Mouse (Mus musculus) C2C12 (cell line): ENCODE measurements around the gene Adam12.

Experiments used
- CTCF ChIP-seq: IDR thresholded peaks from one replicate; pipeline ENCODE4 v1.5.1; 2011; ENCODE audit not compliant: control insufficient read depth, insufficient read depth, insufficient read length
- FOSL1 ChIP-seq: IDR thresholded peaks from one replicate; pipeline ENCODE4 v1.8.0; 2011; ENCODE audit warnings: mild to moderate bottlenecking, low read length; ENCODE audit not compliant: poor library complexity, insufficient read depth, severe bottlenecking

DNA sequence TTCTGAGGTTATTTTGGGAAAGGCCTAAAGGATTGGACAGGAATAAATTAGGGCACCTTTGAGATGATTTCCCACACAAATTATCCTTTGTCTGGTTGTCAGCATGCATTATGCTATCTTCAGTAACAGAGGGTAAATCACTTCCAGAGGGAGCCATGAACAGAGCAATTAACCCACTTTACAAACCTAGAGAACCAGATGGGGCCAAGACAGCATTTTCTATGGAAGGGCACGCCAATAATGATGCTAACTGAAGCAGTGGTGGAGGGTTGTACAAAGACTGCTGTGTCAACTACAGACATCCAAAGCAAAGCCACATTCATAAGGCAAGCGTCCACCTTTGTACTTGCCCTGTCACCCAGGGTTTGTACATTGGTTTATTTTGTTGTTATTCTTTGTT is 99.6 kb downstream of the Adam12 start:
- TF ChIP-seq CTCF = no peak
- no peak for TF ChIP-seq FOSL1
